Mouse (Mus musculus): ENCODE results near the gene Uhrf2. TPM values are rescaled to one million over a fixed set of nuclear protein-coding genes. Genes with fewer than 3 reads are reported as not detected.

Gene Uhrf2
- total RNA-seq, 2 experiments from 2014 or later: 30.4 to 33.0 TPM

GRCm38 (mm10) chr19:30125670-30126059 lies 95.4 kb downstream of the Uhrf2 start:
- DNase-seq: no peak

GRCm38 (mm10) chr19:30128177-30128576 lies 97.9 kb downstream of the Uhrf2 start:
- no peak for DNase-seq

DNA sequence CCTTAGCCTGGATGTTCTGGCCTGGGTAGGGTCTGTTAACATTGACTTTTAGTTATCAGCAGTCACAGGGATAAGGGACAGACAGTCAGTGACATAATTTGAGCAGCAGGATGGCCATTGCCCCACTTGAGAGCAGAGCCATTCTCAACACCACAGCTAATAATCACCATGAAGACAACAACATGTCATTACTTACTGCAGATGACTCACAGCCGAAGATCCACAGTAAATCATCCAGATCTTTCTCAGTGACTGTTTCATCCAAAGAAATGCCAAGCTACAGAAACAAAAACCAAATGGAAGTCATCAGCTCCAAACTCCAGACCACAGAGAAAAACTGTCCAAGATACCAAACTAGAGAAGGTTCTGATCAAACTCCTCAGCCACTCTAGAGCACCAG lies 106.0 kb downstream of the Uhrf2 start:
- DNase-seq: no peak

Other genes with a start within 250 kb of the Uhrf2 start
- 10 to 100 TPM; 14.4 to 15.8 TPM for gene 9930021J03Rik, start 224.5 kb upstream of the Uhrf2 start, total RNA-seq (2021)
- gene Ranbp6, start 217.5 kb upstream of the Uhrf2 start, total RNA-seq (2021): 10 to 100 TPM; 14.1 to 14.3 TPM
- 1 to 10 TPM; 2.5 to 3.4 TPM for gene Il33, start 105.4 kb upstream of the Uhrf2 start, total RNA-seq (2021)
- gene Trpd52l3, start 26.7 kb upstream of the Uhrf2 start, total RNA-seq (2021): not detected
- gene Gldc, start 144.9 kb downstream of the Uhrf2 start, total RNA-seq (2021): under 1 TPM; 0.34 to 0.43 TPM
- gene Mbl2, start 202.4 kb downstream of the Uhrf2 start, total RNA-seq (2021): not detected